Mouse (Mus musculus) spleen, adult 2 months (tissue): ENCODE data around the gene Gpn2.
A peak's percentile ranks its signal among the peaks of the same experiment; 100 is the strongest.

Experiments
- CTCF ChIP-seq: fragments of 200-500 bp; IDR thresholded peaks from 2 replicates; pipeline ENCODE4 v1.5.1; 2011; ENCODE audit warnings: mild to moderate bottlenecking, inconsistent platforms; ENCODE audit not compliant: insufficient read depth, insufficient read length, insufficient replicate concordance; ENCODE audit errors: extremely low read depth
- POLR2A ChIP-seq: fragments of 200-500 bp; IDR thresholded peaks from 2 replicates; pipeline ENCODE4 v1.6.1; 2011; ENCODE audit warnings: low read depth, low read length, inconsistent platforms

DNA sequence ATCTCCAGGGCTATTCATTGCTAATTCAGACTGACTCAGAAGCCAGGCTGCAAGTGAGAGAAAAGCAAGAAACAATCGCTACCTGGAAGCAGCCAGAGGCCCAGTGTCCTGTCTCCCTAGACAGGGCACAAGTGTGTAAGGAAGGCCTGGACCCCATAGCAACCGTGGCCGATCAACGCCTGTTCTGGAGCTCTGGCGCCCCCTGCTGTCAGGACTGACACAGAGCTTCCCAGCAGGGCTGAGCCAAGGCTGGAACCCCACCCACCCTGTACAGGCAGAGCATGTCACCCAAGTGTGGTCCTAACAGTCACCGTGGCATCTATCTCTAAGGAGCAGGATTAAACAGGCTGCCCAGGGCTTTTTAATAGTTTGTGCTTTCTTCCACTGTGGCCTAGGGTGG, 25.6 kb downstream of the Gpn2 start:
- TF ChIP-seq CTCF, result peak; percentile 97
- TF ChIP-seq POLR2A, result no peak
